Mouse (Mus musculus): ENCODE measurements around the gene Zzef1.

Gene Zzef1

GRCm38 (mm10) chr11:72829869-72830268 lies 33.8 kb downstream of the Zzef1 start:
- Histone ChIP-seq H3K36me3 (ENCODE audit: control insufficient read depth, insufficient read depth, low read length, poor library complexity, severe bottlenecking) (peaks cover 17% of the 10 kb centered on the region), H3K27me3 (ENCODE audit: control insufficient read depth, insufficient read depth, low read length, poor library complexity, severe bottlenecking) (no peaks in the 10 kb centered on the region)
- DNase-seq (ENCODE audit: low read depth, low spot score) = no peak

GRCm38 (mm10) chr11:72842731-72843130 lies 46.7 kb downstream of the Zzef1 start:
- H3K36me3 ChIP-seq (ENCODE audit: control insufficient read depth, insufficient read depth, low read length, poor library complexity, severe bottlenecking) = peaks cover 7% of the 10 kb centered on the region
- DNase-seq (ENCODE audit: low read depth, low spot score) = no peak

DNA sequence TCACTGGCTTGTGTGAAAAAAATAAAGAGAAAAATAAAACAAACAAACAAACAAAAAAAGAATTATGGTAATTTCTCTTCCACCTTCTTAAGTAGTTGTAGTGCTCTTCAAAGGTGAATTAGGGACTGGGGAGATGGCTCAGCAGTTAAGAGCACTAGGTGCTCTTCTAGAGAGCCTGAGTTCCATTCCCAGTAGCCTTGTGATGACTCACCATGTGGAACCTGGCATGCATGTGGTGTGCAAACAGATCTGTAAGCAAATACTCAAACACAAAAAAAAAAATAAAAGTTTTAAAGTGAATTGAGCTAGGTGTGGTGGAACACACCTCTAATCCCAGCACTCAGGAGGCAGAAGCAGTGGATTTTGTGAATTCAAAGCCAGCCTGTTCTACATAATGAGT lies 47.5 kb downstream of the Zzef1 start:
- DNase-seq (ENCODE audit: low read depth, low spot score) = no peak
- no peaks in the 10 kb centered on the region for H3K27me3 ChIP-seq (ENCODE audit: control insufficient read depth, insufficient read depth, low read length, poor library complexity, severe bottlenecking)
- peaks cover 7% of the 10 kb centered on the region for H3K36me3 ChIP-seq (ENCODE audit: control insufficient read depth, insufficient read depth, low read length, poor library complexity, severe bottlenecking)

More at GRCm38 (mm10) chr11:72842731-72843130, 46.7 kb downstream of the Zzef1 start:
- no peaks in the 10 kb centered on the region for H3K27me3 ChIP-seq (ENCODE audit: control insufficient read depth, insufficient read depth, low read length, poor library complexity, severe bottlenecking)

DNA sequence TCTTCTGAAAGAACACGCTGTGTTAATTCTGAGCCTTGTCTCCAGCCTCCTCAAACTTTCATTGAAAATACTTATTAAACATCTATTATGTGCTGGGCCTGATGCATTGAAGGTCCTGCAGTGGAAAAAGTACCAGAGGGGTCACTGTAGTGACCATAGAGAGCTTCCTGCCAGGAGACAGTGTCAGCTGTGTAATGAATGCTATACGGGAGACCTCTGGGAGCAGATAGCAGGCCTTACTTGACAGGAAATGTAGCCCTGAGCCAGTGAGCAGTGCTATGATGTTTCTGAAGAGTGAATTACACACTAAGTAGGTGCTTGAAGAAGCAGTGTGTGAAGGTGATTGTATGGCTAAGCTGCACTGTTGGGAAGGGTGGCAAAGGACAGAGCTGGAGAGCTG lies 49.5 kb downstream of the Zzef1 start:
- no peak for DNase-seq (ENCODE audit: low read depth, low spot score)
- Histone ChIP-seq H3K27me3 (ENCODE audit: control insufficient read depth, insufficient read depth, low read length, poor library complexity, severe bottlenecking) (no peaks in the 10 kb centered on the region), H3K36me3 (ENCODE audit: control insufficient read depth, insufficient read depth, low read length, poor library complexity, severe bottlenecking) (peaks cover 6% of the 10 kb centered on the region; the same call in 1 of the 2 replicates)

- Histone ChIP-seq H3K27me3 (ENCODE audit: control insufficient read depth, insufficient read depth, low read length, poor library complexity, severe bottlenecking) (no peaks in the 10 kb centered on the region), H3K36me3 (ENCODE audit: control insufficient read depth, insufficient read depth, low read length, poor library complexity, severe bottlenecking) (peaks cover 11% of the 10 kb centered on the region; the same call in 1 of the 2 replicates)
- DNase-seq (ENCODE audit: low read depth, low spot score) = no peak
Observed at GRCm38 (mm10) chr11:72846685-72847084, 50.7 kb downstream of the Zzef1 start.

DNA sequence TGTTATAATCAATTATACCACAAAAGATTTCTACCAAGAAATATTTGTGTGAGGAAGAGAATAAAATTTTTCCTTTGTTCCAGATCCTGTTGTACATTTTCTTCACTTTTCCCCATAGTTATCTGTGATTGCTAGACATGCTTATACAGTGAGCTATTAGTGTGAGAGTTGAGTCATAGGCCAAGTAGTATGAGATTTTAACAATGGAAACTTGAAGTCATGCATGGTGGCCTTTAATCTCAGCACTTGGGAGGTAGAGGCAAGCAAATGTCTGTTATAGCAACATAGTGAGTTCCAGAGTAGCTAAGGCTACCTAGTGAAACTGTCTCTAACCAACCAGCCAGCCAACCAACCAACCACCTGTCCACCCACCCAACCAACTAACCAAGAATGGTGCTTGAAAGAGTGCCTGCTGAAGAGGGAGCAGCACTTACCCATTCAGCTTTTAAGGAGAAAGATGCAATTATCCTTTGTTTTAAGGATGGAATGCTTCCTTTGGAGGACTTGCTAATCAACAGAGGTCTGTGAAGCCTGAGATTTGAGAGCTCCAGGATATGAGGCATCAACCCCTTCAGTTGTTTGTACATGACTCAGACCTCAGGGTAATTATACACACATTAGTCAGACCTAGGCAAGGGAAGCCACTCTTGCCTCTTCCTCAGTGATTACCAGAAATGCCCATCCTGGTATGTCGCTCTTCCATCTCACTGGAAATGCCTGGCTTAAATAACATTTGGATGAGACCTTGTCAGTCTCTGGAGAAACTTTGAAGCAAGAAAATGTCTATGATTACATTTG lies 52.0 kb downstream of the Zzef1 start:
- H3K36me3 ChIP-seq (ENCODE audit: control insufficient read depth, insufficient read depth, low read length, poor library complexity, severe bottlenecking) = peaks cover 14% of the 10 kb centered on the region; the same call in 1 of the 2 replicates
- no peak for DNase-seq (ENCODE audit: low read depth, low spot score)
- H3K27me3 ChIP-seq (ENCODE audit: control insufficient read depth, insufficient read depth, low read length, poor library complexity, severe bottlenecking) = no peaks in the 10 kb centered on the region

- DNase-seq (ENCODE audit: low read depth, low spot score) = no peak
- peaks cover 20% of the 10 kb centered on the region for H3K36me3 ChIP-seq (ENCODE audit: control insufficient read depth, insufficient read depth, low read length, poor library complexity, severe bottlenecking)
- no peaks in the 10 kb centered on the region for H3K27me3 ChIP-seq (ENCODE audit: control insufficient read depth, insufficient read depth, low read length, poor library complexity, severe bottlenecking)
Observed at GRCm38 (mm10) chr11:72850419-72851131, 54.5 kb downstream of the Zzef1 start.

GRCm38 (mm10) chr11:72851214-72851613 lies 55.2 kb downstream of the Zzef1 start:
- H3K36me3 ChIP-seq (ENCODE audit: control insufficient read depth, insufficient read depth, low read length, poor library complexity, severe bottlenecking) = peaks cover 20% of the 10 kb centered on the region
- no peak for DNase-seq (ENCODE audit: low read depth, low spot score)
- H3K27me3 ChIP-seq (ENCODE audit: control insufficient read depth, insufficient read depth, low read length, poor library complexity, severe bottlenecking) = no peaks in the 10 kb centered on the region

- no peak for DNase-seq (ENCODE audit: low read depth, low spot score)
- no peaks in the 10 kb centered on the region for H3K27me3 ChIP-seq (ENCODE audit: control insufficient read depth, insufficient read depth, low read length, poor library complexity, severe bottlenecking)
- H3K36me3 ChIP-seq (ENCODE audit: control insufficient read depth, insufficient read depth, low read length, poor library complexity, severe bottlenecking) = peaks cover 20% of the 10 kb centered on the region
Observed at GRCm38 (mm10) chr11:72852122-72852521, 56.1 kb downstream of the Zzef1 start.

DNA sequence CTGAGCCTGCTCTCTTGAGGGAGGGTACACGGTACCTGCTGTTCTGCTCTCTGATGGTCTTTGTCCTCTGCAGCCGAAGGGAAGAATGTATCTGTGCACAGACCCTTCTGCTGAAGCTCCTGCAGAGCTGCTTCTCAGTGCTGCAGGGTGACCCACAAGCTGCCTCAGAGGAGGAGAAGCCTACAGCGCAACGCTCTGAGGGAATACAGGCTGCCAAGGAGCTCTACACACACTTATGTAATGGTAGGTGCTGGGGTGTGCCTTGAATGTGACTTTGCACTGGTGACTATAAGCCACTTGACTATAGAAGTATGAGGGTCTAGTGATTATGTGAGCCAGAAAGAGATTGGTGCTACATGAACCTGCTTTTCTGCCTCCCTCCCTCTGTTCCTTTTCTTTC lies 57.1 kb downstream of the Zzef1 start:
- Histone ChIP-seq H3K27me3 (ENCODE audit: control insufficient read depth, insufficient read depth, low read length, poor library complexity, severe bottlenecking) (no peaks in the 10 kb centered on the region), H3K36me3 (ENCODE audit: control insufficient read depth, insufficient read depth, low read length, poor library complexity, severe bottlenecking) (peaks cover 20% of the 10 kb centered on the region)
- DNase-seq (ENCODE audit: low read depth, low spot score) = no peak

DNA sequence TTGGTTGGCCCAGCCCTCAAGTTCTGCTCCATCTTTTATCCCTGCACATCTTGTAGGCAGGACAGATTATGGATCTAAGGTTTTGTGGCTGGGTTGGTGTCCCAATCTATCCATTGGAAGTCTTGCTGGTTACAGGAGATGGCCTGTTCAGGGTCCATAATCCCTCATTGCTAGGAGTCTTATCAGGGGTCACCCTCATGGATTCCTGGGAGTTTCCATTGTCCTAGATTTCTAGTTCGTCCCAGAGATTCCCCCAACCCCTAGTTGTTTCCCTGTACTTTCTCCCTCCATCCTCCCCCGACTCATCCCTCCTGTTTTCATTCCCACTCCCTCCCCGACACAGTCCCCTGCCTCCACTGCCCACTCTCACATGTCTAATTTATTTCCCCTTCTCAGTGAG lies 58.2 kb downstream of the Zzef1 start:
- peaks cover 21% of the 10 kb centered on the region for H3K36me3 ChIP-seq (ENCODE audit: control insufficient read depth, insufficient read depth, low read length, poor library complexity, severe bottlenecking)
- DNase-seq (ENCODE audit: low read depth, low spot score) = no peak
- no peaks in the 10 kb centered on the region for H3K27me3 ChIP-seq (ENCODE audit: control insufficient read depth, insufficient read depth, low read length, poor library complexity, severe bottlenecking)

DNA sequence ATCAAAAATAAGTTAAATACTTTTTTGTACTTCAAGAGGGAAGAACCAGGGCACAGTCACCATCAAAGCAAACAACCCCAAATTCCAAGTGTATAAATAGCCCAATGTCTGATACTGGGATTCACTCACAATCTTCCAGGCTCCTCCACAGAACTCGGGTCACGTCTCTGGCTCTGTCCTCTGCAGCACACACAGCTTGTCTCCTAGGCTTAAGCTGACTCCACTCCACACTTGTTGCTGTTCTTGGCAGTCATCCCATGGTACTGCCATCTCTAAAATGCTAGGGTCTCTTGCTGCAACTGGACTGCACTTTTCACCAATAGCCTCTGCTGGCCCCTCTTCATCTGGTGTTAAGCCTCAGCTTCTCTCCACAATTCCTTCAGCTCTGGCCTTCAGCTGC lies 60.7 kb downstream of the Zzef1 start:
- Histone ChIP-seq H3K27me3 (ENCODE audit: control insufficient read depth, insufficient read depth, low read length, poor library complexity, severe bottlenecking) (no peaks in the 10 kb centered on the region), H3K36me3 (ENCODE audit: control insufficient read depth, insufficient read depth, low read length, poor library complexity, severe bottlenecking) (peaks cover 18% of the 10 kb centered on the region)
- DNase-seq (ENCODE audit: low read depth, low spot score) = no peak

- Histone ChIP-seq H3K27me3 (ENCODE audit: control insufficient read depth, insufficient read depth, low read length, poor library complexity, severe bottlenecking) (no peaks in the 10 kb centered on the region), H3K36me3 (ENCODE audit: control insufficient read depth, insufficient read depth, low read length, poor library complexity, severe bottlenecking) (peaks cover 15% of the 10 kb centered on the region)
- DNase-seq (ENCODE audit: low read depth, low spot score) = no peak
Observed at GRCm38 (mm10) chr11:72861236-72861635, 65.2 kb downstream of the Zzef1 start.

DNA sequence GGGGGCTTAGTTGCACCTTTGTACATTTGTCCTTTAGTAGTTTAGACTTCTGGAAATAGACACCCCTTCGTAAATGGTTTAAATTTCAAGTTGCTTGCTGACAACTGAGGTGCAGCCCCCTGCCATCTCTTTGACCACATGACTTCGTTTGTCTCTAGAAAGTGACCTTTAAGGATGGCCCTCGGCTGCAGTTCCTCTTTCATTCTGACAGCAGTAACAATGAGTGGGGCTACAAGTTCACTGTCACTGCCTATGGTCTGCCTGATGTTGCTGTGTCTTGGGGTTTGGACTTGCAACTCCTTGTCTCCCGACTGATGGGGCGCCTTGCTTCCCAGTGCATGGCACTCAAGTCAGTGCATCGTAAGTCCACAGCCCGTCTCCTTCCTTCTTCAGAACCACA lies 70.4 kb downstream of the Zzef1 start:
- no peak for DNase-seq (ENCODE audit: low read depth, low spot score)
- Histone ChIP-seq H3K27me3 (ENCODE audit: control insufficient read depth, insufficient read depth, low read length, poor library complexity, severe bottlenecking) (no peaks in the 10 kb centered on the region), H3K36me3 (ENCODE audit: control insufficient read depth, insufficient read depth, low read length, poor library complexity, severe bottlenecking) (peaks cover 13% of the 10 kb centered on the region)

DNA sequence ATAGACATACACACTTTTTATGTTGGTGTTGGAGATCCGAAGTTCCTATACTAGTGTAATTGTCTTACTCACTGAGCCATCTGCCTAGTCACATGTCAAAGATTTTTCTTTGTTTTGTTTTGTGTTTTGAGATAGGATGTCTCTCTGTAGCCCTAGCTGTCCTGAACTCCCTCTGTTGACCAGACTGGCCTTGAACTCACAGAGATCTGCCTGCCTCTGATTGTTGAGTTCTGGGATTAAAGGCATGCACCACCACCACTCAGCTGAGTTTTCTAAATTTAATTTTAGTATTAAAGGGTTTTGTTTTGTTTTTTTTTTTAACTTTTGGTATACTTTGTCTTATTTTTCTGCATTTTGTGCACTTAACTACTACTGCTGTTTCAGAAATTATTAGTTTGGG lies 76.0 kb downstream of the Zzef1 start:
- no peak for DNase-seq (ENCODE audit: low read depth, low spot score)
- Histone ChIP-seq H3K36me3 (ENCODE audit: control insufficient read depth, insufficient read depth, low read length, poor library complexity, severe bottlenecking) (peaks cover 15% of the 10 kb centered on the region; the same call in 1 of the 2 replicates), H3K27me3 (ENCODE audit: control insufficient read depth, insufficient read depth, low read length, poor library complexity, severe bottlenecking) (no peaks in the 10 kb centered on the region)
